Mouse (Mus musculus): ENCODE results near the gene Zfp710. TPM values are rescaled to one million over a fixed set of nuclear protein-coding genes. Genes with fewer than 3 reads are reported as not detected.
"Not testable (repeated sequence)": the region's sequence is repeated elsewhere in the genome, so short reads cannot be mapped to it uniquely, and the experiment has no call there.

Zfp710 gene
- total RNA-seq, 2 experiments from 2014 or later: 14.1 to 15.5 TPM

DNA sequence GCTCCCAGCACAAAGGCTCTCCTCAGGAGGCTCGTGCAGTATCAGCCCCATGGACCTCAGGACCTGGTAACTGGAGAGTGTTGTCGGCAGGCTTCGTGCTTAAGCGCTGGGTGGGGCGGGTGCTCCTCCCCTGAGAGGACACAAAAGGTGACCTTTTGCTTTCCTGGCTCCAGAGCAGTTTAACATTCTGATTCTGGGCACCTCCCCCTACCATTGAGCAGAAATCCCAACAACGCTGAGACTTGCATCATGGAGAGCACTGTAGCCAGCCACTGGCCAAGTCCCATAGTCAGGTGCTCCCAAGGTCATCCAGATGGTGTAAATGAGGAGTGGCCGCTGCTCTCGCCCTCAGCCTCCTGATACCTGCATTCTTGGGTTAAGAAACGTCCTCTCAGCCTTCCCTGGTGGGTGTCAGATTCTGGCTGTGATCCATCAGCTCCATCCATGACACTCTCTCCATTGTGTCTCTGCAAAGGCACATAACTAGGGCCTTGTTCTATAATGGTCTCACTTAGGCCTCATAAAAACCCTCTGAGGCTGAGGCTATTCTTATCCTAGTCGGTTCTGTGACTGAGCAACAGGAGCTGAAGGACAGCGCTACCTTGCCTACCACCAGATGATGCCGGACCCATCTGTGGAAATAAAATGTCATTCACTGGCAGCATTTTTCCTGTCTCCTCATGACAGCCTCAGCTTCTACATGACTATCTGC is 105.9 kb downstream of the Zfp710 start:
- intact Hi-C loops (cut with DNase I; ENCODE audit: low total_unique reads): no loop called here
- DNase-seq: no peak

DNA sequence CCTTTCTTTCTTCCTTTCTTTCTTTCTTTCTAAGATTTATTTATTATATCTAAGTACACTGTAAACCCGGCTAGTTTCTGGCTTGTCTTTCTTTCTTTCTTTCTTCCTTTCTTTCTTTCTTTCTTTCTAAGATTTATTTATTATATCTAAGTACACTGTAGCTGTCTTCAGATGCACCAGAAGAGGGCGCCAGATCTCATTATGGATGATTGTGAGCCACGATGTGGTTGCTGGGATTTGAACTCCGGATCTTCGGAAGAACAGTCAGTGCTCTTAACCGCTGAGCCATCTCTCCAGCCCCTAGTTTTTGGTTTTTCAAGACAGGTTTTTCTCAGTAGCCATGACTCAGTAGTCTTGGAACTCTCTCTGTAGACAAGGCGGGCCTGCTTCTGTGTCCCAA is 106.7 kb downstream of the Zfp710 start:
- intact Hi-C loops (cut with DNase I; ENCODE audit: low total_unique reads); DNase-seq: not testable (repeated sequence)

DNA sequence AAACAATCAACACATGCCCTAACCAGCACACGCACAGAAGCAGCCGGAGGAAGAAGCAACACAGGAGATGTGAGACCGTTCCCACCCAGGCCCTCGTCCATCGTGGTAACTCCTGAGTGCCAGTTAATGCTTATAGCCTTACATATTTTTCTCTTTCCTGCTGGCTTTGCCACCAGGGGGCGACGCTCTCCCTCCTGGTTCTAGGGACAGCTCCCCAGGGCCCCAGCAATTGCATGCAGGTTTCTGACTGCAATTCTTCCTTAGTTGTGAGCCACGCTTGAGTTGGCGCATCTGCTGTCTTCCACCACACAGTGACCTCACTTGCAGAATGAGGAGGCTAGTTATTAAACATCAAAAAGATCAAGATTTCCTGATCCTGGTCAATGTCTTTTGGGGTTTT is 107.9 kb downstream of the Zfp710 start:
- intact Hi-C loops (cut with DNase I; ENCODE audit: low total_unique reads): no loop called here
- peak; percentile 50 for DNase-seq

DNA sequence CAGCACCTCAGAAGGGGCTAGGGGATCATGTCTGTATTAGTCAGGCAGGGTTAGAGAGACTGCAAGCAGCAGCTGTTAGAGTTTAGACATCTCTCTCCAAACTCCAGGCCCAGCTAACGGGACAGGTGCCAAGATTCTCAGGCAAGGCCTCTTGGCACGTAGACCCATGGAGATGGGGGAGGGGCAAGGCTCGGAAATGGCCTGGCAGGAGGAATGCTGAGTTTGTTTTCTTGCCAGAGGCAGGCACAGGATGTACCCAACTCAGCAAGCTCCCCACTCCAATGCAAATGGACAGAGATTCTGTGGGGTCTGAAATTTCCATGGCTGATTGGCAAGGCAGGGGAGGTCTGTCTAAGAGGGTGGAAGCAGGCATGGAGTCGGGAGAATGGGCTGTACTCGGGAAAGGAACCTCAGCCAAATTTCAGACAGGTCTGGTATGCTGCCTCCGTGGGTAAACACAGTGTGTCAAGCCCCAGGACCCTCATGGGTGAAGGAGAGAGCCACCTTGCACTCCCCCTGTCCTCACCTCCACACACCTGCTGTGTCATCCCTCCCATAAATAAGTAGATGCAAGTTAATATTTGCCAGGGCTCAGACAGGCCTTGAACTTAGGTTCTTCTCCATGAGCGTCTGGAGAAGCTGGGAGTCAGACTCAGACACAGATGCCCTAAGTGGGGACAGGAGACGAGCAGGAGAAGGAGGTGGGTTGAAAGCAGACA is 110.0 kb downstream of the Zfp710 start:
- DNase-seq: peak; percentile 82
- intact Hi-C loops (cut with DNase I; ENCODE audit: low total_unique reads): no loop called here

DNA sequence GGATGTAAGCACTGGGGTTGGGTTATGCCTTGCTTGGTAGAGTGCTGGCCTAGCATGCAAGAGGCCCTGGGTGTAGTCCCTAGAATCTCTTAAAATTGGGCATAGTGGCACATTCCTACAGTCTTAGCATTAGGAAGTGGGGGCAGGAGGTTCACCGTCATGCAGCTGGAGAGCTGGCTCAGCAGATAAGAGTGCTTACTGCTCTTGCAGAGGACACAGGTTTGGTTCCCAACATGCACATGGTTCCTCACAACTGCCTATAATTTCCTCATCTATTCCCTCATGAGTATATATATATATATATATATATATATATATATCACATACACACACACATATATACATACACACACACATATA is 110.5 kb downstream of the Zfp710 start:
- no peak for DNase-seq
- intact Hi-C loops (cut with DNase I; ENCODE audit: low total_unique reads): no loop called here

DNA sequence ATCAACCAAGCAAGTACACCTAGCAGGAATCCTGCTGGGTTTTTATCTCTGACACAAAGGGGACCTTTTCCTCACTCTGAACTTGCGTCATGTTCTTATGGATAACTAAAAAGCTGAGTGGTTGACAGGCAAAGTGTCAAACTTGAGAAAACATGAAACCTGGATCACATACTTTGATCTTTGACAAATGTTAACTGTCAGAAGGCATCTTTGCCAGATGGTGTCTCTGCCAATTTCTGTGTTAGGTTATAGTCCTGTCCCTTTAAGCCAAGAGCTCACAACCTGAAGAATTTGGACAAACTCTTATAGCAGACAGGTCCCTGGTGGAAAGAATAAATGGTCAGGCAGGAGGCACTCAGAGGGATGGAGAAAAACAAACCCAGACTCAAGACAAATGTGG is 113.8 kb downstream of the Zfp710 start:
- intact Hi-C loops (cut with DNase I; ENCODE audit: low total_unique reads): loop anchor here (2.0 kb wide), 1 partner anchor 78 kb away; no protein-coding TSS in a partner anchor

DNA sequence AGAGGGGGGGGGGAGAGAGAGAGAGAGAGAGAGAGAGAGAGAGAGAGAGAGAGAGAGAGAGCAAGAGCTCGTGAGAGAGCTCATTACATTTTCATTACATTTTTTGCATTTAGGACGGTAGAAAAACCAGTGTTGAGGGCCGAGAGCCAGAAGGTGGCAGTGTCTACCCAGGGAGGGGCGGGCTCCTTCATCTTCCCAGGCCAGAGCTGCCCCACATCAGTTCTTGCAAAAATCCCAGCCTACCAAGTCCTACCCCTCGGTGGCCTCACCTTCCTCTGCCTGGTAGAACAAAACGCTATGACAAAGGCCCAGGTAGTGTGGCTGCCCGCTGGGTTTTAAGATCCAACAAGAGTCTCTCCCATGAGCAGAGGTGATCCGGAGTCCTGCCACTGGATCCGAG is 116.2 kb downstream of the Zfp710 start:
- intact Hi-C loops (cut with DNase I; ENCODE audit: low total_unique reads): no loop called here
- DNase-seq: peak; percentile 64

More for the DNA sequence above, 113.8 kb downstream of the Zfp710 start:
- DNase-seq: no peak

Other genes starting within 250 kb of the Zfp710 start
- gene Mesp1, start 231.0 kb upstream of the Zfp710 start, total RNA-seq (2021): not detected
- gene Mesp2, start 214.1 kb upstream of the Zfp710 start, total RNA-seq (2021): not detected
- 10 to 100 TPM in 1 of 2 experiments, 1 to 10 TPM in 1; 9.8 to 14.8 TPM for gene Anpep, start 163.8 kb upstream of the Zfp710 start, total RNA-seq (2021)
- gene Ap3s2, start 104.2 kb upstream of the Zfp710 start, total RNA-seq (2021): 10 to 100 TPM; 18.3 to 20.0 TPM
- 1 to 10 TPM; 4.9 to 6.1 TPM for gene Arpin, start 89.5 kb upstream of the Zfp710 start, total RNA-seq (2021)
- 100 to 1,000 TPM; 179 to 214 TPM for gene Idh2, start 90.6 kb downstream of the Zfp710 start, total RNA-seq (2021)
- gene Sema4b, start 162.0 kb downstream of the Zfp710 start, total RNA-seq (2021): 1 to 10 TPM; 1.9 to 2.5 TPM
- 10 to 100 TPM in 1 of 2 experiments, 1 to 10 TPM in 1; 9.4 to 11.3 TPM for gene Cib1, start 208.0 kb downstream of the Zfp710 start, total RNA-seq (2021)
- 1 to 10 TPM; 1.1 to 1.5 TPM for gene Gdpgp1, start 208.1 kb downstream of the Zfp710 start, total RNA-seq (2021)
- gene Ttll13, start 221.6 kb downstream of the Zfp710 start, total RNA-seq (2021): under 1 TPM; 0.20 to 0.33 TPM
- gene Ngrn, start 236.4 kb downstream of the Zfp710 start, total RNA-seq (2021): 10 to 100 TPM; 20.6 to 21.5 TPM
- gene Vps33b, start 244.8 kb downstream of the Zfp710 start, total RNA-seq (2021): 1 to 10 TPM; 3.0 to 3.7 TPM

Data from gastrocnemius, postnatal 14 days (tissue).